Mouse (Mus musculus) G1E (cell line): Measurements from ENCODE around the gene Kat8.

Source experiments
- CTCF ChIP-seq: IDR thresholded peaks from 2 replicates; pipeline ENCODE4 v1.5.1; 2012; ENCODE audit warnings: low read depth, low read length, inconsistent platforms, mixed read lengths
- GATA1 ChIP-seq: IDR thresholded peaks from 2 replicates; pipeline ENCODE4 v1.6.1; 2012; ENCODE audit warnings: borderline replicate concordance, low read length, inconsistent platforms, mixed read lengths
- GATA2 ChIP-seq: IDR thresholded peaks from 2 replicates; pipeline ENCODE4 v1.6.1; 2012; ENCODE audit warnings: low read depth, low read length, inconsistent platforms, borderline replicate concordance

DNA sequence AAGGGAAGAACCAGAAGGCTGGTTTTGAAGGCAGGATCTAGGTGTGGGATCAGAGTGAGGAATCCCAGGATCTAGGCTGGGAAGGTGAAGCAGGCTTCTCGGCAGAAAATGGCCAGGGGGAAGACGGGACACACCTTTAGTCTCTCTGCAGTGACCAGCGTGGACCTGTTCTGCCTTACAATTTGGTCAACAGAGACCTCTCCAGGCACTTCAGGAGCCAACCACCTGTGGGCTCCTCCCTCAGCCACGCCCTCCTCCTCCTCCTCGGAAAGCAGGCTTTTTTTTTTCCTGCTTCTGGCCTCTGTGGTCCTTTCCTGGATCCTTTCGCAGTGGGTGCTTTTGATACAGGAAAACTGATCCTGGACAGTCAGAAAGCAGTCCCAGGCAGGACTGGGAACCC, 17.6 kb downstream of the Kat8 start, which contains the start of gene Prss8:
- no peak for TF ChIP-seq CTCF
- no peak for TF ChIP-seq GATA2
- TF ChIP-seq GATA1, result no peak
